Comparison of ENCODE assay signal across 20 mouse cellular contexts in the genomic region with DNA sequence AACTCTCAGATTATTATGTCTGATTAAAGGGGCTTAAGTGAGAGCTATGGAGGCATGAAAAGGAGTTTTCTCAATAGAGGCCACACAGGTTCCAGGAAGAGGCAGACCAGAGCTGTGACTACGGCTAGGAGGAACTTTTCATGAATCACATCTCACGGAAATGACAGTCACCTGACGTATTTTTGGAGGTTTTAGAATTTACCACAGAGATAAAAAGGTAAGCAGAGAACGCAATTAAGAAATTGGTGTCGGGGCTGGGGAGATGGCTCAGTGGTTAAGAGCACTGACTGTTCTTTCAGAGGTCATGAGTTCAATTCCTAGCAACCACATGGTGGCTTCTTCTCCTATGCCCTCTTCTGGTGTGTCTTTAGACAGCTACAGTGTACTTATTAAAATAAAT. TPM values are rescaled to one million over a fixed set of nuclear protein-coding genes. Genes with fewer than 3 reads are reported as not detected.
A peak's percentile ranks its signal among the peaks of the same experiment; 100 is the strongest.
DNase-seq lines count a peak whose midpoint lies in the region; ATAC-seq and TF ChIP-seq lines count a peak whose summit lies in the region.
"Had no signal": no experiment of that assay in that cellular context is flagged by ENCODE, and none has a peak within 500 bp of the region (broad histone marks: within the 10 kb centered on the region; RNA-seq: fewer than 3 reads in every experiment).

No protein-coding gene starts in this region.

- ATAC-seq in heart, embryonic 11.5 days (replicated peaks; ENCODE audit: insufficient number of reproducible peaks, low FRiP score, low TSS enrichment), result no peak
- peak; percentile 48 for ATAC-seq in inflammation-experienced regulatory T-cells, adult 6 months
- no peak for ATAC-seq in hindbrain, embryonic 12.5 days (ENCODE audit: low FRiP score)
- no peak for ATAC-seq in lung, postnatal 0 days
- ATAC-seq: forebrain, embryonic 13.5 days; hindbrain, postnatal 0 days had no signal

- no peak for TF ChIP-seq EP300 in lung, postnatal 0 days (IDR thresholded peaks at IDR 0.05)

- DNase-seq in heart, adult 11 months, result peak; percentile 30
- DNase-seq in CD8-positive naive resting alpha-beta T cell, adult 2 months (ENCODE audit: low read depth in 2 of 2, low spot score in 2 of 2), result peak; percentile 5 to 28
- DNase-seq in lung, postnatal 0 days (ENCODE audit: low spot score), result no peak
- DNase-seq in left cerebral cortex, postnatal 36 days (ENCODE audit: low spot score in 2 of 2), result no peak
- DNase-seq: adrenal gland, adult 2 months; adrenal gland, postnatal 25 days; cerebellum, adult 2 months; cerebellum, postnatal 10 days; gastrocnemius, adult 2 months; gastrocnemius, postnatal 25 days; heart, postnatal 10 days; heart, postnatal 4 days had no signal

- TF ChIP-seq CTCF in lung, postnatal 0 days (IDR thresholded peaks at IDR 0.05), result no peak

- no peak overlapping the region for H3K27ac ChIP-seq in heart, embryonic 11.5 days (ENCODE audit: low read depth, low read length)
- no peak overlapping the region for H3K27ac ChIP-seq in hindbrain, embryonic 12.5 days
- H3K27ac ChIP-seq in lung, postnatal 0 days (ENCODE audit: low read length), result no peak overlapping the region
- H3K27ac ChIP-seq: embryonic facial prominence, embryonic 10.5 days; forebrain, embryonic 13.5 days; gastrocnemius, adult 2 months; hindbrain, embryonic 13.5 days; hindbrain, postnatal 0 days had no signal

- intact Hi-C loops in left cerebral cortex, postnatal 36 days (cut with DNase I), result loop anchor here (5.0 kb wide), 1 partner anchor 71 kb away; no protein-coding TSS in a partner anchor

- H3K36me3 ChIP-seq in heart, embryonic 11.5 days (ENCODE audit: control insufficient read depth, insufficient read depth, low read length), result no peaks in the 10 kb centered on the region
- no peaks in the 10 kb centered on the region for H3K36me3 ChIP-seq in hindbrain, embryonic 12.5 days
- no peaks in the 10 kb centered on the region for H3K36me3 ChIP-seq in lung, postnatal 0 days (ENCODE audit: insufficient read depth, low read length)
- H3K36me3 ChIP-seq: embryonic facial prominence, embryonic 10.5 days; hindbrain, embryonic 13.5 days had no signal

- H3K4me2 ChIP-seq in heart, embryonic 11.5 days, result no peak overlapping the region
- H3K4me2 ChIP-seq in hindbrain, embryonic 12.5 days (replicated peaks), result no peak overlapping the region
- H3K4me2 ChIP-seq in lung, postnatal 0 days (replicated peaks; ENCODE audit: low read depth, low read length), result no peak overlapping the region
- H3K4me2 ChIP-seq: forebrain, embryonic 13.5 days; hindbrain, embryonic 13.5 days had no signal

- 87% methylated on average over 5 of the region's 5 CpGs for whole genome bisulfite sequencing in heart, embryonic 11.5 days (ENCODE audit: insufficient replicate concordance)
- 91% methylated on average over 5 of the region's 5 CpGs for WGBS in hindbrain, embryonic 12.5 days
- 93% methylated on average over 5 of the region's 5 CpGs for WGBS in lung, postnatal 0 days

- H3K4me1 ChIP-seq in heart, embryonic 11.5 days (ENCODE audit: control insufficient read depth, insufficient read depth, low read length), result no peaks in the 10 kb centered on the region
- H3K4me1 ChIP-seq in hindbrain, embryonic 12.5 days, result peaks cover 6% of the 10 kb centered on the region; the same call in 1 of the 2 replicates
- H3K4me1 ChIP-seq in lung, postnatal 0 days (ENCODE audit: insufficient read depth, low read depth, low read length), result peaks cover 14% of the 10 kb centered on the region

- H3K9me3 ChIP-seq in heart, embryonic 11.5 days (replicated peaks; ENCODE audit: control insufficient read depth, low read length), result no peaks in the 10 kb centered on the region
- H3K9me3 ChIP-seq in hindbrain, embryonic 12.5 days (replicated peaks), result no peaks in the 10 kb centered on the region
- no peaks in the 10 kb centered on the region for H3K9me3 ChIP-seq in lung, postnatal 0 days (ENCODE audit: low read length)
- H3K9me3 ChIP-seq: embryonic facial prominence, embryonic 10.5 days; forebrain, embryonic 13.5 days; hindbrain, embryonic 13.5 days had no signal

- no peak overlapping the region for H3K4me3 ChIP-seq in heart, embryonic 11.5 days (ENCODE audit: low read depth, low read length)
- no peak overlapping the region for H3K4me3 ChIP-seq in hindbrain, embryonic 12.5 days
- no peak overlapping the region for H3K4me3 ChIP-seq in lung, postnatal 0 days (ENCODE audit: low read depth, low read length)
- H3K4me3 ChIP-seq: embryonic facial prominence, embryonic 10.5 days; forebrain, embryonic 13.5 days; gastrocnemius, adult 2 months; hindbrain, embryonic 13.5 days had no signal

- H3K27me3 ChIP-seq in heart, embryonic 11.5 days (ENCODE audit: control insufficient read depth, insufficient read depth, low read length), result no peaks in the 10 kb centered on the region
- no peaks in the 10 kb centered on the region for H3K27me3 ChIP-seq in hindbrain, embryonic 12.5 days
- no peaks in the 10 kb centered on the region for H3K27me3 ChIP-seq in lung, postnatal 0 days (replicated peaks; ENCODE audit: insufficient read depth, low read length)
- H3K27me3 ChIP-seq: forebrain, embryonic 13.5 days; hindbrain, embryonic 13.5 days had no signal

- no peak overlapping the region for H3K9ac ChIP-seq in heart, embryonic 11.5 days (ENCODE audit: low read depth, low read length)
- H3K9ac ChIP-seq in hindbrain, embryonic 12.5 days, result no peak overlapping the region
- H3K9ac ChIP-seq in lung, postnatal 0 days (replicated peaks; ENCODE audit: low read depth), result no peak overlapping the region
- H3K9ac ChIP-seq: forebrain, embryonic 13.5 days; hindbrain, embryonic 13.5 days had no signal

RNA-seq across cellular contexts. Expression of gene Serpinb9, which starts 1.7 kb away (rescaled TPM):
- 5.8 and 7.9 TPM in 2 replicates for polyA plus RNA-seq in heart, embryonic 11.5 days (2014; fragmentation: Nextera tagmentation; extraction: Ambion mirVana)
- 10 to 100 TPM; 21.5 to 47.1 (median 22.1) TPM for polyA plus RNA-seq in inflammation-experienced regulatory T-cells, adult 6 months (2017; shearing (Covaris generic))
- polyA plus RNA-seq in hindbrain, embryonic 12.5 days (2016; fragmentation: Nextera tagmentation; extraction: Ambion mirVana), result 1.5 and 1.8 TPM in 2 replicates
- polyA plus RNA-seq in lung, postnatal 0 days (2015; fragmentation: Nextera tagmentation; extraction: Ambion mirVana), result 75.2 and 83.1 TPM in 2 replicates
- total RNA-seq in left cerebral cortex, postnatal 36 days (2021), result 1 to 10 TPM; 4.3 to 4.6 TPM

RNA-seq across cellular contexts. Expression of gene Serpinb9b, which starts 25.9 kb away (rescaled TPM):
- 0.72 and 0.96 TPM in 2 replicates for polyA plus RNA-seq in heart, embryonic 11.5 days (2014; fragmentation: Nextera tagmentation; extraction: Ambion mirVana)
- polyA plus RNA-seq in inflammation-experienced regulatory T-cells, adult 6 months (2017; shearing (Covaris generic)), result under 1 TPM in 1 of 3 experiments, not detected in 2; 0.77 TPM
- 0.10 and 0.31 TPM in 2 replicates for polyA plus RNA-seq in hindbrain, embryonic 12.5 days (2016; fragmentation: Nextera tagmentation; extraction: Ambion mirVana)
- polyA plus RNA-seq in lung, postnatal 0 days (2015; fragmentation: Nextera tagmentation; extraction: Ambion mirVana), result 1.9 and 3.1 TPM in 2 replicates
- not detected for total RNA-seq in left cerebral cortex, postnatal 36 days (2021)
- total RNA-seq: adrenal gland, postnatal 25 days; gastrocnemius, adult 2 months; gastrocnemius, postnatal 25 days; granulocyte monocyte progenitor cell, adult 5-6 weeks; hindbrain, postnatal 0 days had no signal
- polyA plus RNA-seq: embryonic facial prominence, embryonic 10.5 days had no signal

RNA-seq across cellular contexts. Expression of gene Serpinb6b, which starts 36.3 kb away (rescaled TPM):
- 15.7 and 19.3 TPM in 2 replicates for polyA plus RNA-seq in heart, embryonic 11.5 days (2014; fragmentation: Nextera tagmentation; extraction: Ambion mirVana)
- 100 to 1,000 TPM in 1 of 3 experiments, 10 to 100 TPM in 2; 33.0 to 109 (median 34.2) TPM for polyA plus RNA-seq in inflammation-experienced regulatory T-cells, adult 6 months (2017; shearing (Covaris generic))
- 0.88 and 1.4 TPM in 2 replicates for polyA plus RNA-seq in hindbrain, embryonic 12.5 days (2016; fragmentation: Nextera tagmentation; extraction: Ambion mirVana)
- 232 and 253 TPM in 2 replicates for polyA plus RNA-seq in lung, postnatal 0 days (2015; fragmentation: Nextera tagmentation; extraction: Ambion mirVana)
- total RNA-seq in left cerebral cortex, postnatal 36 days (2021), result 1 to 10 TPM; 1.7 to 3.2 TPM

Comparison
In these comparisons a context has a peak if more than half of its experiments do, and no peak if none do; other contexts are left out.
1. DNase-seq: peak in heart, adult 11 months (single experiment) and CD8-positive naive resting alpha-beta T cell, adult 2 months (2 of 2); none in lung, postnatal 0 days (single experiment) and left cerebral cortex, postnatal 36 days (0 of 2).